Mouse (Mus musculus) neural tube, embryonic 15.5 days (tissue): Measurements from ENCODE around the gene Gm21987. TPM values are rescaled to one million over a fixed set of nuclear protein-coding genes. Genes with fewer than 3 reads are reported as not detected.
A peak's percentile ranks its signal among the peaks of the same experiment; 100 is the strongest.

Experiments
- ATAC-seq: fragments of 200-750 bp; cut with Nextera tagmentation; 2 replicates; pipeline ENCODE4 v1.8.0; 2017; ENCODE audit warnings: mild to moderate bottlenecking, moderate TSS enrichment, moderate library complexity; ENCODE audit not compliant: low FRiP score
- H3K27ac ChIP-seq: fragments of 300-500 bp; sonication (generic); replicated peaks from 2 replicates; pipeline ENCODE4 v1.5.1; 2015; ENCODE audit warnings: mild to moderate bottlenecking, inconsistent platforms
- H3K27me3 ChIP-seq: fragments of 300-500 bp; sonication (generic); replicated peaks from 2 replicates; pipeline ENCODE4 v1.6.1; 2015; ENCODE audit warnings: inconsistent platforms
- H3K36me3 ChIP-seq: fragments of 300-500 bp; sonication (generic); 2 replicates; pipeline ENCODE4 v1.6.1; 2015; ENCODE audit warnings: inconsistent platforms
- H3K4me1 ChIP-seq: fragments of 300-500 bp; sonication (generic); 2 replicates; pipeline ENCODE4 v1.6.1; 2015; ENCODE audit warnings: inconsistent platforms
- H3K4me2 ChIP-seq: fragments of 300-500 bp; sonication (generic); 2 replicates; pipeline ENCODE4 v1.6.1; 2015; ENCODE audit warnings: inconsistent platforms, mild to moderate bottlenecking, moderate library complexity
- H3K4me3 ChIP-seq: fragments of 300-500 bp; sonication (generic); replicated peaks from 2 replicates; pipeline ENCODE4 v1.5.1; 2015; ENCODE audit warnings: mild to moderate bottlenecking, inconsistent platforms
- H3K9ac ChIP-seq: fragments of 300-500 bp; sonication (generic); replicated peaks from 2 replicates; pipeline ENCODE4 v1.6.1; 2015; ENCODE audit warnings: mild to moderate bottlenecking, inconsistent platforms
- H3K9me3 ChIP-seq: fragments of 300-500 bp; sonication (generic); replicated peaks from 2 replicates; pipeline ENCODE4 v1.6.1; 2016; ENCODE audit warnings: inconsistent platforms
- WGBS: fragments of 180-500 bp; shearing (Covaris S2); methylation state at CpG from one replicate; pipeline ENCODE4 v1.1.7; 2015; ENCODE audit warnings: mixed read lengths; 5-methylcytosine and 5-hydroxymethylcytosine counted together
- polyA plus RNA-seq: library from polyadenylated mRNA; unstranded; fragments of >200 nt; fragmentation: Nextera tagmentation; extraction: Ambion mirVana; gene quantifications from 2 replicates; pipeline ENCODE4 v1.2.1, GENCODE M21; 2015

Gm21987 gene
- polyA plus RNA-seq, 1 experiment from 2014 or later: not detected

GRCm38 (mm10) chr16:38400311-38400960 is 53.6 kb downstream of the Gm21987 start:
- Histone ChIP-seq H3K4me1 (peaks cover 16% of the 10 kb centered on the region), H3K9ac (peak overlapping the region; percentile 36; the same call in 1 of the 2 replicates), H3K36me3 (no peaks in the 10 kb centered on the region), H3K27me3 (no peaks in the 10 kb centered on the region), H3K4me3 (peak overlapping the region; percentile 32; the same call in 1 of the 2 replicates), H3K27ac (peak overlapping the region; percentile 83), H3K9me3 (no peaks in the 10 kb centered on the region), H3K4me2 (peak overlapping the region; percentile 54)
- ATAC-seq: peak; percentile 45
- 80% methylated on average over 9 of the region's 9 CpGs for WGBS

DNA sequence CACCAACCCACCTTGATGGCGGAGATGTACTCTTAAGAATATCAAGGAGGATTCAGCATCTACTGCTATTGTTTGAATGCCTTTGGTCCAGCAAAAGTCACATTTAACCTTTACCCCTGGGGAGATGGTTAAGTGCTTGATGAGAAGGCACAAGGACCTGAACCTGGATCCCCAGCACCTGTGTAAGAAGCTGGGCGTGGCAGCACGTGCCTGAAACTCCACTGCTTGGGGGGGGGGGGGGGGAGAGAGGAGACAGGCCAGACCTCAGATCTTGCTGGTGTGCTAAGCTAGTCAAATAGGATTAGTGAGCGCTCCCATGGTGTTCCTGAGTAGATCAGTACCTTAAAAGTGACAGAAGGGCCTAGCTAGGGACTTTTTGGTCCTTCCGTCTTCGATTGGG is 54.6 kb downstream of the Gm21987 start:
- H3K9ac ChIP-seq: no peak overlapping the region
- WGBS: 96% methylated on average over 6 of the region's 6 CpGs
- H3K4me1 ChIP-seq: peaks cover 16% of the 10 kb centered on the region
- no peak overlapping the region for H3K4me2 ChIP-seq
- H3K27me3 ChIP-seq: no peaks in the 10 kb centered on the region
- H3K9me3 ChIP-seq: no peaks in the 10 kb centered on the region
- no peaks in the 10 kb centered on the region for H3K36me3 ChIP-seq
- no peak overlapping the region for H3K4me3 ChIP-seq
- no peak for ATAC-seq
- H3K27ac ChIP-seq: no peak overlapping the region

GRCm38 (mm10) chr16:38403639-38404038 is 56.8 kb downstream of the Gm21987 start:
- H3K9ac ChIP-seq: no peak overlapping the region
- no peak overlapping the region for H3K4me3 ChIP-seq
- H3K4me2 ChIP-seq: no peak overlapping the region
- H3K27me3 ChIP-seq: no peaks in the 10 kb centered on the region
- H3K9me3 ChIP-seq: no peaks in the 10 kb centered on the region
- 89% methylated on average over 7 of the region's 7 CpGs for WGBS
- ATAC-seq: no peak
- no peaks in the 10 kb centered on the region for H3K36me3 ChIP-seq
- H3K27ac ChIP-seq: no peak overlapping the region
- peaks cover 16% of the 10 kb centered on the region for H3K4me1 ChIP-seq

GRCm38 (mm10) chr16:38406293-38406692 is 59.5 kb downstream of the Gm21987 start:
- ATAC-seq: no peak
- no peak overlapping the region for H3K4me2 ChIP-seq
- WGBS: 76% methylated on average over 5 of the region's 5 CpGs
- H3K27me3 ChIP-seq: no peaks in the 10 kb centered on the region
- H3K9me3 ChIP-seq: no peaks in the 10 kb centered on the region
- no peak overlapping the region for H3K9ac ChIP-seq
- H3K4me3 ChIP-seq: no peak overlapping the region
- no peaks in the 10 kb centered on the region for H3K4me1 ChIP-seq
- H3K27ac ChIP-seq: no peak overlapping the region
- H3K36me3 ChIP-seq: no peaks in the 10 kb centered on the region

- Histone ChIP-seq H3K4me3 (no peak overlapping the region), H3K9me3 (no peaks in the 10 kb centered on the region), H3K27ac (no peak overlapping the region), H3K4me2 (no peak overlapping the region), H3K27me3 (no peaks in the 10 kb centered on the region), H3K4me1 (no peaks in the 10 kb centered on the region), H3K36me3 (no peaks in the 10 kb centered on the region), H3K9ac (no peak overlapping the region)
- WGBS: 91% methylated on average over 6 of the region's 6 CpGs
- ATAC-seq: no peak
These were observed 59.9 kb downstream of the Gm21987 start for GRCm38 (mm10) chr16:38406708-38407107.

DNA sequence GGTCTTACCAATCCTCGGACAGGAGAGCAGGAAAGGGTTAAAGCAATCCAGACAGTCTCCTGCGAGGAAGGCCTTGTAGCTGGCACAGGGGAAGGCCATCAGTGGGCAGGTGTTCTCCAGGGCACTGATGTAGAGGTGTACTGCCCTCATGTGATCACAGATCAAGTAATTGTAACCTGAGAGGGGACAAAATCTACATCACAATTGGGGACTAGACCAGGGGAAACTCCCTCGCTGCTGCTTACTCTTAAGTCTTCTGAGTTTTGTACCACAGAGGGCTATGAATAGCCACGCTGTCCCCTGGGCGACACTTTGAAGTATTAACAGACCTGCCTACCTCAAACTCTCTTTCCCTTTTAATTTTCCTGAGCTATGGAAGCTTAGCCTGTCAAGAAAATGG is 60.7 kb downstream of the Gm21987 start:
- Histone ChIP-seq H3K27ac (no peak overlapping the region), H3K4me1 (no peaks in the 10 kb centered on the region), H3K4me3 (no peak overlapping the region), H3K9ac (no peak overlapping the region), H3K27me3 (no peaks in the 10 kb centered on the region), H3K4me2 (no peak overlapping the region), H3K9me3 (no peaks in the 10 kb centered on the region), H3K36me3 (no peaks in the 10 kb centered on the region)
- ATAC-seq: no peak
- WGBS: 33% methylated on average over 5 of the region's 5 CpGs

GRCm38 (mm10) chr16:38408416-38408815 is 61.6 kb downstream of the Gm21987 start:
- H3K4me2 ChIP-seq: no peak overlapping the region
- no peaks in the 10 kb centered on the region for H3K36me3 ChIP-seq
- ATAC-seq: no peak
- H3K9ac ChIP-seq: no peak overlapping the region
- no peaks in the 10 kb centered on the region for H3K4me1 ChIP-seq
- no peak overlapping the region for H3K4me3 ChIP-seq
- no peak overlapping the region for H3K27ac ChIP-seq
- H3K9me3 ChIP-seq: no peaks in the 10 kb centered on the region
- 99% methylated on average over 8 of the region's 8 CpGs for WGBS
- no peaks in the 10 kb centered on the region for H3K27me3 ChIP-seq

Other genes starting within 250 kb of the Gm21987 start
- gene Nr1i2, start 52.2 kb upstream of the Gm21987 start, polyA plus RNA-seq: 0.63 TPM in 1 of 2 replicates, not detected in the other
- gene Maats1, start 4.9 kb upstream of the Gm21987 start, polyA plus RNA-seq: 0.40 and 0.88 TPM in 2 replicates
- gene Cox17, start within 50 bp of the Gm21987 start, polyA plus RNA-seq: 95.8 and 101 TPM in 2 replicates
- 1.0 and 2.0 TPM in 2 replicates for gene Popdc2, start 15.2 kb downstream of the Gm21987 start, polyA plus RNA-seq
- 1.2 and 1.4 TPM in 2 replicates for gene Pla1a, start 86.1 kb downstream of the Gm21987 start, polyA plus RNA-seq
- 142 and 153 TPM in 2 replicates for gene Adprh, start 105.7 kb downstream of the Gm21987 start, polyA plus RNA-seq
- gene Cd80, start 108.5 kb downstream of the Gm21987 start, polyA plus RNA-seq: 0.37 and 0.44 TPM in 2 replicates
- 33.4 and 34.8 TPM in 2 replicates for gene Timmdc1, start 175.6 kb downstream of the Gm21987 start, polyA plus RNA-seq
- 53.2 and 54.3 TPM in 2 replicates for gene Poglut1, start 203.2 kb downstream of the Gm21987 start, polyA plus RNA-seq
- gene Tmem39a, start 211.7 kb downstream of the Gm21987 start, polyA plus RNA-seq: 38.6 and 50.7 TPM in 2 replicates